Mouse (Mus musculus) c-Kit-positive CD71-positive TER-119-negative erythroid progenitor cells, embryonic 14.5 days (primary cell): Measurements from ENCODE around the gene Susd3.
A peak's percentile ranks its signal among the peaks of the same experiment; 100 is the strongest.

Source experiments
- DNase-seq: peaks from one replicate; pipeline ENCODE4 v3.0.0-alpha.2; 2013; ENCODE audit warnings: low read depth

Gene Susd3

GRCm38 (mm10) chr13:49187288-49188218 is 61.0 kb downstream of the Susd3 start, which contains the start of gene Ninj1:
Ninj1 (plus strand) TSS chr13:49187485.
- DNase-seq = peak; percentile 83

DNA sequence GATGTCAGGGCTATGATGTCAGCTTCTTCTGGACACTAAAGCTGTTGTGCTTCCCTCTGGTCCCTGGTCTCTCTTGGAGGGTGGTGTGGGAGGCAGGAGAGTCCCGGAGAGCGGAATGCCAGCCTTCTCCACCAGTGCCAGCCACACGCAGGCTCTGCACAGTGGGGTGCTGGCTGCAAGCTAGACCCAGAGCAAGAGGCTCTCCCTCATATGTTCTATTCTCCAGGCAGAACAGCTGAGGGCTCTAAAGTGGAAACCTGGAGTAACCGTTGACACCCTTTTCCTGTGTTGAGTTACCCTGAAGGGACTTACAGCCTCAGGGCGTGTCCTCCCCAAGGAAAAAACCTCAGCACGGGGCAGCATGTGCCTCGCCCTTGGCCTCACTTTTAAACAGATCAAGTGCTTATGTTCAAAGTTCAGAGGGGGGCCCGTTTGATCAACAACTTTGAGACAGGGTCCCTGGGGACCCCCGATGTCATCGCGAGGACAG is 61.7 kb downstream of the Susd3 start:
- no peak for DNase-seq

- no peak for DNase-seq
Observed at GRCm38 (mm10) chr13:49183646-49184045, 64.9 kb downstream of the Susd3 start.

DNA sequence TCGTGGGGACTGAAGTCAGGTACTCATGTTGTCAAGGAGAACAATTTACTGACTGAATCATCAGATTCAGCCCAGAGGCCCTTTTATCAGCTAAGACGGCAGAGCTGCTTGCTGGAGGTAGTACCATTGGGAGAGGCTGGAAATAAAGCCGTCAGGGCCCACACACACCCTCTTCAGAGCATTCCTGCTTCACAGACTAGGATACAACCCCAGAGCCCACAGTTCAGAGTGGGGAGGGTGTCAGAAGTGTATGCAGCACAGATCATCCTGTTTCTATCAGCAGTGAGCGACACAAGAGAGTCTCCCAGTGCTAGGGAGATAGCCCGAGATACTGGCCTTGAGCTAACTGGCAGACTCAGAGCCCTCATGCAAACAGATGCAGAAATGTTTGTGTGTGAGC is 65.3 kb downstream of the Susd3 start:
- DNase-seq = no peak

- DNase-seq = no peak
Observed at GRCm38 (mm10) chr13:49181411-49181984, 67.0 kb downstream of the Susd3 start.

- no peak for DNase-seq
Observed at GRCm38 (mm10) chr13:49180691-49181090, 67.8 kb downstream of the Susd3 start.
